Mouse (Mus musculus) cerebellum, postnatal 14 days (tissue): ENCODE data around the gene C77080.

Source experiments
- DNase-seq, 2 experiments: peaks; one replicate each; pipeline ENCODE4 v3.0.0; 2021; ENCODE audit warnings: mixed read lengths in 2 of 2

C77080 gene

DNA sequence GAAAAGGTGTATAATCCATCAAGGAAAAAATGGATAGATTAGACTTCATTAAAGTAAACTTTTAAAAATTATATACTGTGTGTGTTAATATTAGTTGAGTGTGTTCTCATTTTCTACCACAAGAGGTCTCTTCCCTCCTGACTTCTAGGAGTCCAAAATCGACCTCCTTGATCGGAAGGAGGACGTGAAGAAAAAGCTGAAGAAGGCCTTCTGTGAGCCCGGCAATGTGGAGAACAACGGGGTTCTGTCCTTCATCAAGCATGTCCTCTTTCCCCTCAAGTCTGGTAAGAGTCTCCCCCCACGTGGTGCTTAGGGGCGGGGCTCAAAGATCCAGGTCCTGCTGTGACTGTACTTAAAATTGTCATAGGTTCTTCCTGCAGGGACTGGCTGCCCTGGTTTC lies 51.7 kb downstream of the C77080 start:
- peak in 1 of 2 experiments; percentile 43 for DNase-seq

- no peak for DNase-seq
Measured at GRCm38 (mm10) chr4:129206792-129207191, 54.4 kb downstream of the C77080 start.

GRCm38 (mm10) chr4:129204655-129205054 lies 56.5 kb downstream of the C77080 start:
- DNase-seq: no peak

DNA sequence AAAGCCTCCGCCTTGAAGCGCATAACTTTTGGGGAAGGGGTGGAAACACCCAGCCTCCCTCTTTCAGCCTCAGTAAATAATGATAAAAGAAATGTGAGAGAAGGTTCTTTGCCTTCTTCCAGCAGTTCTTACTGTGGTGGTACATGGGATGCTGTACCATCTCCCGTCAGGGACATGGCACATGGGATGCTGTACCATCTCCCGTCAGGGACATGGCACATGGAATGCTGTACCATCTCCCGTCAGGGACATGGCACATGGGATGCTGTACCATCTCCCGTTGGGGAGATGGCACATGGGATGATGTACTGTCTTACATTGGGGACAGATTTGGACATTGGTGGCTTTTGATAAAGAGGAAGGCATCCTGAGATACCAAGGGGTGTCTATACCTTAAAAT lies 63.7 kb downstream of the C77080 start:
- DNase-seq: no peak

- no peak for DNase-seq
Measured at GRCm38 (mm10) chr4:129194280-129194679, 66.9 kb downstream of the C77080 start.

DNA sequence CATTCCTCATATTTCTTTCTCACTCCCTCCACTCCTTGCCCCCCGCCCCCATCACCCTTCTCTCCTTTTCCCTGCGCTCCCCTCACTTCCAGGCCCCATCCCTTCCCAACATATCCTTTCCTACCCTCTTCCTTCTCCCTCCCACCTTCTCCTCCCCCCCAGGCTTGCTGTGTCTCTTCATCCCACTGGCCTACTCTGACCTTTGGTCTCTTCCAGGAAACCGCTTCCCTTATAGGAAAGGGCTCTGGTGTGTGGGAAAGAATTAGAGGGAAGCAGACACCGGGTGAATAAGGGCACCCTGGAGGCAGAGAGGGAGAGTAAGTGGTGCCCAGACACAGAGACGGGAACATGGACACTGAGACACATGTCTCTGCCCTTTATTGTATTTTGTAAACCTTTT lies 69.5 kb downstream of the C77080 start:
- no peak for DNase-seq

GRCm38 (mm10) chr4:129190538-129190937 lies 70.7 kb downstream of the C77080 start:
- DNase-seq: peak; percentile 35 to 53

- DNase-seq: peak; percentile 99
Measured at GRCm38 (mm10) chr4:129189542-129190519, 71.4 kb downstream of the C77080 start, which contains the start of the genes S100pbp and Yars. S100pbp (minus strand) TSS chr4:129189727. Yars (plus strand) TSS chr4:129189760.

- peak; percentile 72 to 73 for DNase-seq
Measured at GRCm38 (mm10) chr4:129188803-129189541, 72.2 kb downstream of the C77080 start.

- DNase-seq: no peak
Measured at GRCm38 (mm10) chr4:129188041-129188659, 73.1 kb downstream of the C77080 start.

DNA sequence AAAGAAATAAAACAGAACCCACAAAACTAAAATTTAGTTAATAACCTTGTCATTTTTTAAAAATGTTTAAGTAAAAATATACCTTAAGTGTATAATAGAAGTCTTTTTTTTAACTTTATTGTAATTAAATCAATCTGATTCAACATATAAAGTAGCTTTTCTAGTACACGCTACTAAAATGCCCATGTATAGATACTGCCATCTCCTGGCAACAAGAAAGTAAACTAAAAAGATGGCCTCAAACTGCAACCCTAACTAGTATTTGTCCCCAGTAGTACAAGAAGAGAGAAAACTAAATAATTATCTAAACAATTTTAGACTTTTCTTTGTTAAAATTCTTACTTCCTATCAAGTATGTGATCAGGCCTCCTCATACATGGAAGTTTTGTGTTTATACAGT lies 81.6 kb downstream of the C77080 start:
- DNase-seq: no peak

GRCm38 (mm10) chr4:129172529-129172928 lies 88.7 kb downstream of the C77080 start:
- peak in 1 of 2 experiments; percentile 19 for DNase-seq
